Mouse (Mus musculus) kidney, adult 8-10 months (tissue): ENCODE data around the gene Cda.

ENCODE experiments used
- DNase-seq, 2 experiments: peaks; one replicate each; pipeline ENCODE4 v3.0.0; 2022

Gene Cda

DNA sequence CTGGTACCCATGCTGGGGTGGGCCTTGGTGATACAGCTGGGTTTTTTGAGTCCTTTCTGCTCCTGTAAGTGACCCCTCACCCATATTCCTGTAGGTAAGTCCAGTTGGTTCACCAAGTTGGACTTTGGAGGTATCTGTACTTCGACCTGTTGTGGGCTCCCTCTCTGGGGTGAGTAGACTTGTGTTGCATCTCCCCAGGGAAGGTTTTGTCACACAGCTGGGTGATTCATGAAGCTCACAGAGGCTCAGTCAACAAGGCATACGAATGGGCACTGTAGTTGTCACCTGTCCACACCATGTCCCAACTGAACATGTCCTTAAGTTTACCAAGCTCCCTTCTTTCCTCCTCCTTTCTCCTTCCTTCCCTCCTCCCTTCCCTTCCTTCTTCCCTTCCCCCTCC lies 1.2 kb downstream of the Cda start:
- peak; percentile 70 to 84 for DNase-seq

DNA sequence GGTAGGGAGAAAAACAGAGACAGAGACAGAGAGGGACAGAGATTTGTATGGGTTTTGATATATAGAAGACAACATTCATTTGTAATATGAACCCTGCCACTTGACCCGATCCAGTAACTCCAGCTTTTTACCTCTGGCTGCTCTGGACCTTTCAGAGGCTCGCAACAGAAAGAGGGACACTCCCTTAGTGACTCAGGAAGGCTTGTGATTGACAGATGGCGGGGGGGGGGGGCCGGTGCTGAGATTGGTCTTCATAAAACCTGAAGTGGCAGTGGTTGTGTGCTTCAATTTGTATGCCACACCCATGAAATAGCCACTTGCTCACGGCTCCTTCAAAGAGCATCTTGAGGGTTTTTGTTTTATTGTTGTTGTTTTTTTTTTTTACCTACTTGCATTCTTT lies 4.3 kb downstream of the Cda start:
- DNase-seq = no peak

DNA sequence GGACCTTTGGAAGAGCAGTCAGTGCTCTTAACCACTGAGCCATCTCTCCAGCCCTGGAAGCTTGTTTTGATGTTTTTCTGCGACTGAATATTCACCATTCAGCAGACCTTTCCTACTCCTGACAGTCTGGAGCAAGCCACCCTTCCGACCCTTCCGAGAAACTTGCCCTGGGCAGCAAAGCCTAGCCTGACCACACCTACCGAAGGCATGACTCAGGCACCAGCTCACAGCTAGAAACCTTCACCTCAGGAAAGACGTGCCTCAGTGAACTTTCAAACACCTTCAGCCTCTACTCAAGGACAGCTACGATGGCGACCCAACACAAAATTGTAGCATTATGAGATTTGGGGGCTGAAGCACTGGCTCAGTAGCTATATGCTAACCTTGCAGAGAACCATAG lies 4.9 kb downstream of the Cda start:
- DNase-seq = no peak

DNA sequence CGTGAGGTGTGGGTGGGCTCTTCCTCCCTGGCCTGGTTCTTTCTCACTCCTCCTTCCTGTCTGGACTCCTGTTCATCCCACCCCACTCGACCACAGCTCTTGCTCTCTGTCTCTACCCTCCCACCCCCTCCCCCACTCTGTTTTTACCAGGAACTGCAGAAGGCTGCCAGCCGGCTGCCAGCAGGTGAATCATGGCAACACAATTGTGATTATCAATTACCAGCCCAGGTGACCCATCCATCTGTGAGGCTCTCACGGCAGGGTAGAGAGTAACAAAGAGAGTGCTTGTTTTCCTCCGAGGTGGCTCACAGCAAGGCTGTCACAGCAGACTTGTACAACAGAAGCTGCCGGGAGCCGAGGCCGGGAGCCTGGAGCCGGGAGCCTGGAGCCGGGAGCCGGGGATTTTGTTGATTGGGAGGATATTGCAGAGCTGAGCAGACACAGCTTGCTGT lies 6.4 kb downstream of the Cda start:
- no peak for DNase-seq

DNA sequence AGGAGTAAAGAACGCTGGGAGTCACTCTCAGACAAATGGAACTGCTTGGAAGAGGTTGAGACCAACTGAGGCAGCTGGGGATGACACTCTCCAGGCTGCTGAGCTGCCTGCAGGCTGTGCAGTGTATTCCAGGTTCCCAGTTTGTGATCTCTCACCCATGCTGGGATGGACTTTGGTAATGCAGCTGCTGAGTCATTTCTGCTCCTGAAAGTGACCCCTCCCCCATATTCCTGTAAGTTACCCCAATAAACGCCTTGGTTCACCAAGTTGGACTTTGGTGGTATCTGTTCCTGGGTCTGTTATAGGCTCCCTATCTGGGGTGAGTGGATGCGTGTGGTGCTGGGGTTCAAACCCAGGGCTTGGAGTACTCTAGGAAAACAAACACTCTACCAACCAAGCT lies 9.6 kb downstream of the Cda start:
- DNase-seq = no peak

DNA sequence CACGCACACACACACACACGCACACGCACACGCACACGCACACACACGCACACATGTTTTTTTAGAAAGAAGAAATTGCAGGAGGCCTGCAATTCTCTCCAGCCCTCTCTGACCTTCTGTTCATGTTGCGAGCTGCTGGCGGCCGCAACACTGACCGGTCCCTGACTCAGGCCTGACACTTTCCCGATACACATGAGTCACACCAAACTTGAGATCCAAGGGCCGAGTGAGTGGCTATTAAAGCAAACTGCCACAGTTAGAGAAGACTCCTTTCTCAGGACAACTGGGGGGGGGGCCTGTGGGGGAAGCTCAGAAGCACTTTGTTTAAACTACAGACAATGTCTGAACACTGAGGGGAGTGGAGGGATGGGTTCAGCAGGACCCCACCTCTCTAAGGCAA lies 11.2 kb downstream of the Cda start:
- DNase-seq = no peak

DNA sequence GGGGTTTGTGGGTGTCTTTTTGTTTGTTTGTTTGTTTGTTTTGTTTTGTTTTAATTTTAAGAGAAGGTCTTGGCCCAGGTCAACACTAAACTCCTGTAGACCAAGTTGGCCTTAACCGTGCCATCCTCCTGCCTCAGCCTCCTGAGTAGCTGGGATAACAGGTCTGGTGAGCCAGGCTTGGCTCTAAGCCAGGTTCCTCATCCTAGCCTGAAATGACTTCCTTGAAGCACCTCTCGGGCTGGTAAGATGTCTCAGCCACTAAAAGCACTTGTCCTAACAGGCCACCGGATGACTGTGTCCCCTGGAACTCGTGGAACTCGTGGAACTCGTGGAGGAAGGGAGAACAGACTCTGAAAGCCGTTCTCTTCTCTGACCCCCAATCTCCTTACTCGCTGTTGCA lies 11.7 kb downstream of the Cda start:
- DNase-seq = no peak

DNA sequence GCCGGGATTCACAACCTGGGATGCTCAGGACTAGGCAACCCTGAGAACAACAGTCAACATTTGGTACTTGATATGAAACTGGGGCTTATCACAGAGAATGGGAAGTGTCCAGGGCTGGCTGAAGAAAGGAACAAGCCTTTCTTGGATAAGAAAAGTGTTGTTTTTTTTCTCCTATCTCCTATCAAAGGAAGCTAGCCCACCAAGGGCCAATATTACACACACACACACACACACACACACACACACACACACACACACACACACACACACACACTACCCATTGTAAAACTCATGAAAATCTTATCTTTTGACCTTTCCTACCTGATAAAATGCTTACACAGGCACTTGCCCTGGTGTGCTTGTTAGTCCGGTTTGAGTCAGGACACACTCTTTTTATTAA lies 12.3 kb downstream of the Cda start:
- no peak for DNase-seq

DNA sequence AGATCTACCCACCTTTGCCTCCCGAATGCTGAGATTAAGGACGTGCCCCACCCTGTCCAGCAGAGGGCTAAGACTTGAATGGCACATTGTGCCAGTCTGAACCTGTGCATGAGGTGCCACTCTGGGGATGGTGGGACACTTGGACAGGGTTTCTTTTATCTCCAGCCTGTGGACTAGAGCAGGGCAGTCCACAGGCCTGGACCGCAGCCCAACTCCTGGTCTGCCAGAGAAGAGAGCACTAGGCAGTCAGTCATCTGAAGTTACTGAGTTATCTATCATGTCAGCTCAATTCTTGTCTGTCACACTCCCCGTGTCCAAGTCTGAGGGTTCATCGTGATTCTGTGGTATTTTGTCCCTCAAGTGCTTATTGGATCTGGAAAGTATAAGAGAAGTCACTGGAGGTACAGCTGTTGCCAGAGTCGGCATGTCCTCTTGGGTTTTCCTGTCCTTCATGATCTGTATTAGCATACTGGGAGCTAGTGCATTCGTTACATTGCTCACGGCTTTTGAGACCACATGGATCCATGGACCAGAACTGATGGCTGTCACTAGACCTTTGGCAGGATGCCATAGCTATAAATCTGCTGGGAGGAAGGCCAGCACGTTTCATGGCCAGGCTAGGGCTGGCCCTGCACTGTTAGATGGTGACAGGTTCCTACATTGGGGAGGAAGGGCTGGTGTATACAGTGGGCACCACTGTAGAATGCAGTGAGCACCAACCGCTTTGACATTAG lies 14.2 kb downstream of the Cda start:
- peak; percentile 64 to 82 for DNase-seq

DNA sequence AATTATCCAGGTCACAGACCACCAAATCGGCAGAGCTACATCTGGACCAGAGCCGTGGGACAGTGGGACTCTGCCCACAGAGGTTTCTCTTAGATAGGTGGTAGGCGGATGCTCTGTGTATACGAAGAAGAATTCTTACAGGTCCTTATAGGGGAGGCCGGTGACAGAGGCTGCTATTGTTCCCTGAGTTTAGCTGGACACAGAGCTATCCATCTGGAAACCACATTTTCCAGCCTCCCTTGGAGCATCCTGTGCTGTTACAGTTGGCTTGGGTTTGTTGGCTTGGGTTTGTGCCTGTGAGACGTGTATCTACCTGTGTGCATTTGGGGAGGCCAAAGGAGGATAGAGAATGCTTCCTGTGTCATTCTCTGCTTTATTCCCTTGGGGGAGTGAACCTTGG lies 15.1 kb downstream of the Cda start:
- DNase-seq = no peak

DNA sequence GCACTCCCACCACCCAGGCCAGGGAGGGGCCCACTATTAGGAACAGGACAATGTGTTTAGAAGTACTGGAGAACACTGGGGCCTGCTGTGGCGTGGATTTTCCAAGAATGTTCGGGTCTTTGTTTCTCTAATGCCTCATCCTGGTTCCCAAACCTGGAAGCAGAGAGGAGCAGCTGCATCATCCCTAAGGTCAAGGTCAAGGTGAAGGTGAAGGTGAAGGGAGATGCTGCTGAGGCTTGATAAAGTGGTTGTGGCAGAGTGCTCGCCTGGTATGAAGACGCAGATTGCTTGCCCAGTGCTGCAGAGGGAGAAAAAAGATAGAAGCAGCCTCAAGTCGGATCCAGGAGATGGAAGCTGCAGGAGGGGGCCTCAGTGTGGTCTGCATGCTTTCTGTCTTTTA lies 16.0 kb downstream of the Cda start:
- DNase-seq = no peak

DNA sequence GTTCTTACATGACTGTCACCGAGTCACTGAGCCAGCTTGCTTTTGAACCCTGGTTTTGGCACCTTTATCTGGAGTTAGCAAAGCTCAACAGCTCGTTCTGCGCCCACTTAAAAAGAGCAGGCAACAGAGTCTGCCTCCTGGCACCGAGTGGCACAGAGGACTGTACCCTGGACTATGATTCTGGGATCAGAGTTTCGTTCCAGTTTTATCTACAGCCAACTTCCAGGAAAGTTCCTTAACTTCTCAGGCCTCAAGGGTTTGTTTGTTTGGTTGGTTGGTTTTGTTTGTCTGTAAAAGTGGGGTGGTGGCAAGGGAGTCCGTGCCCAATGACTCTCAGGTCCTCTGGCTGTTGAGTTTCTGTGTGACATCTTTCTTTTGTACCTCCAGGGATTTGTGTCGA lies 19.1 kb downstream of the Cda start:
- peak; percentile 67 to 70 for DNase-seq

DNA sequence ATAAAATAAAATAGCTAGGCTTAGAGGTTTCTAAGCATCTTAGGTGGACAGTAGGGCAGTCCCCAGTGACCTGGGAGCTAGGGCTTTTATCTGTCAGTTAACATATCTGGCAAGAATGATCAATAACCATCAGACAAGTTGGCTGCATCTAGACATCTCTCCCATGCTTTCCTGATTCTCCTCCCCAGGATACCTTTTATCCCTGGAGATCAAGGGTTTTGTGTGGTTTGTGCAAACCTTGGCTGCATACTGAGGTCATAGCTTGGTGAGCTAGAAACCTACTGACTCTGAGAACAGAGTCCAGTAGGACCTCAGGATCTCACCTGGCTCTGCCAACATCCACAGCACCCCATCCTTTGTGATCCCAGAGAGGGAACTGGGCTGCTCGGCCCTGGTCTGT lies 20.5 kb downstream of the Cda start:
- no peak for DNase-seq

DNA sequence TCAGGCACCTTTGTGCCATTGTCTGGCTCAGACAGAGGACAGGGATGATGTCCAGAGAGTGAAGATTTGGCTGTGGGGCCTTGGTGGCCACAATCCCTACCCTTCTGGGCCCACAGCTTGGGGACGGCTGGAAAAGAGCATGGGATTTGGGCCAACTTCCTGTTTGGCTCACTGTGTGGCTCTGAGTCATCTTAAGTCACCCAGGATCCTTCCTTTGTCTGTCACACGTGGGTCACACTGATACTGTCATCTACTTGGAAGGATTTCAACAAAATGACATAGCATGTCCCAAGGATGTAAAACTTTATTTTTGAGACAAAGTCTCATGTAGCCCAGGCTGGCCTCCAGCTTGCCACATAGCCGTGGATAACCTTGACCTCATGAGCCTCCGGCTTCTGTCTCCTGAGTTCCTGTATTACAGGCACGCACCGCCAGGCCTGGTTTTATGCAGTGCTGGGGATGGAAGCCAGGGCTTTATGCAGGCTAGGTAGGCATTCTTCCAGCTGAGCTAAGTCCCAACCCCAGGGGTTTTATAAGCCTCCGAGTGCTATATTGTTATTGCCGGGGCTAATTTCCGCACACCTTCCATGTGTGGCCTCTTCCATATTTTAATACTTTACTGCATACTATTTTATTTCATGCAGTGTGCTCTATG lies 22.8 kb downstream of the Cda start:
- peak in 1 of 2 experiments; percentile 46 for DNase-seq

DNA sequence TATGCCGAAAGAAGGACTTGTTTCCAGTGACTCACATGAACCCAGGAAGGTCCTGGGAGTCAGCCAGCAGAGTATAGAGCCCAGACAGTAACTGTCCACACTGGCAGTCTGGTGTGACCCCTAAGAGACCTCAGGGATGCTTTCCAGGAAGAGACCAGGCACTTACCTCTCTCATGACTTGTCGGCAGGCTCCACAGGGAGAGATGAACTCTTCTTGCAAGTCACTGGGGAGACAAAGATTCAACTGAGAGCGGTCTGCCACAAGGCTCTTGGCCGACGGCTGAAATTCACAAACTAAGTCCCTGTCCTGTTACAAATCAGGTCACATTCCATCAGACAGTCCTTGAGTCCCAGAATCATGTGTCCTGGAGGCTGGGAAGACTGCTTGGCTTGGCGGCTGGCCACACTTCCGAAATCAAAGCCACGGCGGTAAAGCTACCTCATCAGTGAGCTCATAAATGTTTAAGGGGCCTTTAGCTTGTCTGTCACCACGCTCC lies 24.4 kb downstream of the Cda start:
- peak; percentile 49 to 61 for DNase-seq

DNA sequence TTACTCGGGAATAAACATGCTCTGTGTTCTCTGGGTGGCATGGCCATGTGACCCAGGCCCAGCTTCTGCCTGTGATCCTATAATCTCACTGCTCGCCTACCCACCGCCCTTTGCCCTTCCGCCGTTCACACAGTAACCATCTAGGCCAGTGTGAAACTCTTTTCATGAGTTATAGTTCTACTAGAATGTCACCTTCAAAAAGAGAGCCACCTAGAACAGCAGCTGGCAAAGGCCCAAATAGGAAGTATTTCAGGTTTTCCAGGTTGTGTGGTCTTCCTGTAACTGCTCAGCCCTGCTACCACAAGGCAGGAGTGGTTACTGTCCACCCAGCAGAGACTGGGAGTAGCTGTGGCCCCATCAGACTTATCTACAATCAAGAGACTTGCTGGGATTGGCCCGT lies 25.0 kb downstream of the Cda start:
- peak; percentile 90 to 93 for DNase-seq

DNA sequence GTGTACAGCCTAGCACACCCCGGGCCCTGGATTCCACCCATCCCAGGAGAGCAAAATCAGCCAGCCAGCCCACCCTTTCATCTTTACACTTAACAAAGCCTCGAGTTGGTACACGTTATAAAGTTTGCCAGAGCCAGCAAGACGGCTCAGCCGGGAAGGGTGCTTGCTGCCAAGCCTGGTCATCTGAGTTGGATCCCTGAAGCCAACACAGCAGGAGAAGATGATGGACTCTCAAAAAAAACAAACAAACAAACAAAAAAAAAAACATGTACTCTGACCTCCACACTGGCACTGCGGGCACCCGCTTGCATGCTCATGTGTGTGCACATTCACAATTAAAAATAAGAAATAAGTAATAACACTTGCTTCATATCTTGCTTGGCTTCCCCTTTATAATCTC lies 25.7 kb downstream of the Cda start:
- no peak for DNase-seq

DNA sequence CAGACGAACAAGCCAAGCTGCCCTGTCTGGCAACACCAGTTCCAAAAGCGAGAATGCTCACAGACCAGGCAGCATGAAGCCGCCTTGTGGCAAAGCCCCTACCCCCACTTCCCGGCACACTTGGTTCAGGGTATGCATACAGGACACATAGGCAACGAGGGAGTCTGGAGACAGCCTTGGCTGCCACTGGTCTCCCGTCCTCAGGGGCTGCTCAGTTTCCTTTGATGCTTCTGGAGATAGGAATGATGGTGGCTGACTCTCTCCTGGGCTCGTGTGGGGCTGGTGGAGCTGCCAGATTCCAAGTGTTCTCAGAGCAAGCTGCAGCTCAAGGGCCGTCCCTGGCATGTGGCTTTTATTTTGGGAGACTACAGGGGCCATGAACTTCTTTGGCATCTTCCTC lies 26.4 kb downstream of the Cda start:
- no peak for DNase-seq

DNA sequence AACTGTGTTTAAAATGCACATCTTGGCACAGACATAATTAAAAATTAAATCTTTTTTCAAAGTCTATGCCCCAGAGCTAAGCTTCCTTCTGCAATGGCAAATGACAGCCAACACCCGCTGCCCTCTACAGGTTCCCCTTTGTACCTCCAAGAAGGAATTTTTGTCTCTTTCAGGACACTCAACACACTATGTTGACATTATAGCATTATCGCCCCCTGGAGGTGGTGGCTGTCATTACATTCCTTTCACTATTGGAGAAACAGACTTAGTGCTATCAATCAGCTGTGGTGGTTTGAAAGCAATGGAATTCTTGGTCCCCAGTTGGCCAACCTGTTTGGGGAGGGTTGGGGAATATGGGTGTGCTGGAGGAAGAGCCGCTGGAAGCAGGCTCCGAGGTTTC lies 27.8 kb downstream of the Cda start:
- DNase-seq = peak; percentile 46 to 66

DNA sequence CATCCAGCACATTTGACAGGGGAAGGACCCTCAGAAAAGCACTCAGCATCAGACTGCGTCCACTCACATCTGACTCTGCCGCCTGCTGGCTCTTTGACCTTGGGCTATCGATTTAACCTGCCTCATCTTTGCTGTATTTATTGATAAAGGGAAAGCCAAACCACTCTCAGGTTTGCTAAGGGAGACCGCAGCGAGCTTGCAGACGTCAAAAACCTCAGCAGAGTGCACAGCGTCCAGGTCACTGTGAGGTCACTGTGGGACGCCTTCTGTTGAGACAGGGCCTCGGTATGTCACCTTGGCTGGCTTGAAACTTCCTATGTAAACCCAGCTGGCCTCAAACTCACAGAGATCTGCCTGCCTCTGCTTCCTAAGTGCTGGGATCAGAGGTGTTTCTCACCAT lies 30.5 kb downstream of the Cda start:
- DNase-seq = no peak

DNA sequence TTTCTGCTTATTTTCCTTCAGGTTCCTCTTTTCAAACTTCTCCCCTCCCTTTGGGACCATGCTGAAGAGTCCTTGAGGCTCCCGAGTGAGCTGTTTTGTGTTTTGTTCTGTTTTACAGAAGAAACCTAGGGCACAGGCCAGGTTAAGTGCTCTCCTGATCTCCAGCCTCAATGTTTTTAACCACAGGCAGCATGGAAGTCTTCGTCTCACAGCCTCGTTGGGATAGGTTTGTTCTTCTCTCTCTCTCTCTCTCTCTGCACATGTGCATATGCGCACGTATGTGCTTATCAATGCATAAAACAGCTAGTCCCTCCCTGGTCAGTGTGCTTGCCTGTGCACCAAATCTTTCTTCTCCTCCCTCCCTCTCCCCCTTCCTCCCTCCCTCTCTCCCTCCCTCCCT lies 30.9 kb downstream of the Cda start:
- DNase-seq = no peak

DNA sequence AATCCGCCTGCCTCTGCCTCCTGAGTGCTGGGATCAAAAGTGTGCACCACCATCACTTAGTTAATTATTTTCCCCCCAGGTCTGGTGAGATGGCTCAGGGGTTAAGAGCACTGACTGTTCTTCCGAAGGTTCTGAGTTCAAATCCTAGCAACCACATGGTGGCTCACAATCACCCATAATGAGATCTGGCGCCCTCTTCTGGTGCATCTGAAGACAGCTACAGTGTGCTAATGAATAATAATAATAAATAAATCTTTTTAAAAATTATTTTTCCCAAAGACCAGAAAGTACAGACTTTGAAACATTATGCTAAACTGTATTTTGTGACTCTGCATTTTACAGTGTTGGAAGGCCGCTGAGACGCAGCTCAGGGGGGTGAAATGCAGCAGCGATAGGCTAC lies 32.1 kb downstream of the Cda start:
- DNase-seq = no peak

DNA sequence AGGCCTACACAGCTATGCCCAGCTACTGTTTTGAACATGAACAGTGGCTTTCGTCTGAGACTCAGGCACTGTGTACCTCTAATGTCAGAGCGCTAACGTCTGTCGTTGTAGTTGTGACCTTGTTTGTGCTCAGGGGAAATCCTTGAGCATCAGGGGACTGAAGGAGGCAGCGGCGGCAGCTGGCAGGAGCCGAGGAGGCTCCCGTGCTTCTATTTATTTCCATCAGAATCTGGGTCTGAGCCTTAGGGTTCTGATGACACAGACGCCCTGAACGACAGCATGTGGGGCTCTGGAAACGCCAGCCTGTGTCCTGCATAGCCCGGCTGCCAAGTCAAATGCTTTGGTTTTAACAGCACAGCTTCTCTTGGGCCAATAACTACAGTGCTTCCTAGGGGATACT lies 32.8 kb downstream of the Cda start:
- no peak for DNase-seq

DNA sequence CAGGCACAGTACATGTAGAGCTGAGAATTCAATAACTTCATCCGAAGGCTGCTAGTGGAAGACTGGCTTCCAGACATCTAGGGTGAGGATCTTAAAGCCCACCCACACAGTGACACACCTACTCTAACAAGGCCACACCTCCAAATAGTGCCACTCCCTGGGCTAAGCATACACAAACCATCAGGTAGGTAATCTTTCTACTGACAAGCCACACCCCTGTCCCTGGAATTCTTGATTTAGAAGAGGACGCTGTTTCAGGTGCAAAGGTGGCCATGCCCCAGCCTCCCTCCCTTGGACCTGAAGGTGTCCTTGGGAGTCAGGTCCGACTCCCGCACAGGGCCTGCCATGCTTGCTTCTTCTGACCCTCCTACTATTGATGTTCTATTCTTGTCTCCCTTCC lies 34.7 kb downstream of the Cda start:
- DNase-seq = no peak

DNA sequence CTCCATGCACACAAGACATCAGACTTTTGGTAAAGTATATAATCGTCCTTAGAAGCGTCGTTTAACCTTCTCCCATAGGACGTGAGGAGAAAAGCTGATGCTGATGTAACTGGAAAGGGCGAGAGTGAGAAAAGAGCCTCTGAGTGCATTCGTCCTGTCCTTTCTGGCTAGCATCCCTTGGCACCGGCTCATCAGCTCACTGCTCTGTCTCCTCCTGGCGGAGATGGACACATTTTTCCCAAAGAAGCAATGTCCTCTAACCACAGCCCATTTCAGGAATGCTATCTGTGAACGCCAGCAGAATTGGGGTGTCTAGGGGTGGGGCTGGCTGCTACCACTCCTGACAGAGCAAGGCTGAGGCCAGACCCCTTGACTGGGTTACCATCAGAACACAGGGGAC lies 36.1 kb downstream of the Cda start:
- no peak for DNase-seq
